In genomic region chr14:60757722-60758121, GRCm38 (mm10) we compare ENCODE assay signal across 26 mouse cellular contexts. TPM values are rescaled to one million over a fixed set of nuclear protein-coding genes. Genes with fewer than 3 reads are reported as not detected.
DNase-seq lines count a peak whose midpoint lies in the region; ATAC-seq and TF ChIP-seq lines count a peak whose summit lies in the region.
"Had no signal": no experiment of that assay in that cellular context is flagged by ENCODE, and none has a peak within 500 bp of the region (broad histone marks: within the 10 kb centered on the region; RNA-seq: fewer than 3 reads in every experiment).

No protein-coding gene starts in this region.

- no peaks in the 10 kb centered on the region for H3K79me2 ChIP-seq in macrophage (ENCODE audit: inconsistent target)

- H3K4me1 ChIP-seq in liver, postnatal 0 days (ENCODE audit: insufficient read depth): no peaks in the 10 kb centered on the region
- no peaks in the 10 kb centered on the region for H3K4me1 ChIP-seq in liver, embryonic 12.5 days
- no peaks in the 10 kb centered on the region for H3K4me1 ChIP-seq in hindbrain, embryonic 16.5 days (ENCODE audit: control insufficient read depth, insufficient read depth, low read depth, low read length)
- H3K4me1 ChIP-seq: hindbrain, embryonic 10.5 days had no signal

- no peak overlapping the region for H3K9ac ChIP-seq in liver, postnatal 0 days (replicated peaks)
- no peak overlapping the region for H3K9ac ChIP-seq in liver, embryonic 12.5 days
- no peak overlapping the region for H3K9ac ChIP-seq in hindbrain, embryonic 16.5 days (ENCODE audit: low read depth, low read length)
- H3K9ac ChIP-seq: forebrain, embryonic 13.5 days; heart, embryonic 12.5 days; heart, embryonic 15.5 days; hindbrain, embryonic 13.5 days had no signal

- H3K4me3 ChIP-seq in liver, postnatal 0 days (ENCODE audit: low read depth, low read length): no peak overlapping the region
- H3K4me3 ChIP-seq in liver, embryonic 12.5 days: no peak overlapping the region
- H3K4me3 ChIP-seq in macrophage (ENCODE audit: inconsistent target): no peak overlapping the region
- H3K4me3 ChIP-seq in hindbrain, embryonic 16.5 days (ENCODE audit: low read length): no peak overlapping the region
- H3K4me3 ChIP-seq: forebrain, embryonic 10.5 days; forebrain, embryonic 13.5 days; heart, embryonic 12.5 days; heart, embryonic 15.5 days; hindbrain, embryonic 10.5 days; hindbrain, embryonic 13.5 days had no signal

- 83% methylated on average over 7 of the region's 7 CpGs for WGBS in liver, postnatal 0 days (ENCODE audit: insufficient replicate concordance)
- 83% methylated on average over 7 of the region's 7 CpGs for WGBS in liver, embryonic 12.5 days (ENCODE audit: insufficient replicate concordance)
- WGBS in macrophage (ENCODE audit: missing documents): 36% methylated on average over 7 of the region's 7 CpGs
- 92% methylated on average over 7 of the region's 7 CpGs for WGBS in hindbrain, embryonic 16.5 days

- TF ChIP-seq EP300 in liver, postnatal 0 days (IDR thresholded peaks at IDR 0.05; ENCODE audit: low read depth): no peak

- 0 out of 2 replicates have a peak overlapping the region, but pooled peaks have one; percentile 29 for H3K27ac ChIP-seq in liver, postnatal 0 days (ENCODE audit: low read depth)
- no peak overlapping the region for H3K27ac ChIP-seq in liver, embryonic 12.5 days
- H3K27ac ChIP-seq in macrophage: peak overlapping the region; percentile 33
- H3K27ac ChIP-seq in hindbrain, embryonic 16.5 days (ENCODE audit: low read depth, low read length): no peak overlapping the region
- H3K27ac ChIP-seq: forebrain, embryonic 10.5 days; forebrain, embryonic 13.5 days; heart, embryonic 15.5 days; hindbrain, embryonic 10.5 days; hindbrain, embryonic 13.5 days; hindbrain, postnatal 0 days had no signal

- TF ChIP-seq CTCF in liver, postnatal 0 days (IDR thresholded peaks at IDR 0.05; ENCODE audit: low read depth): no peak

- DNase-seq in liver, postnatal 0 days: no peak
- DNase-seq in neural tube, embryonic 10.5 days (ENCODE audit: extremely low spot score, low spot score): no peak
- DNase-seq: adrenal gland, adult 8-10 months; adrenal gland, postnatal 25 days; cerebellum, adult 11 months; cerebellum, adult 2 months; cerebellum, adult 9-11 months; cerebellum, postnatal 25 days; gastrocnemius, postnatal 10 days; heart, adult 18-20 months; heart, postnatal 10 days; heart, postnatal 36 days had no signal

- peaks cover 81% of the 10 kb centered on the region for H3K36me3 ChIP-seq in liver, postnatal 0 days (replicated peaks; ENCODE audit: insufficient read depth, low read length)
- H3K36me3 ChIP-seq in liver, embryonic 12.5 days: peaks cover 91% of the 10 kb centered on the region
- H3K36me3 ChIP-seq in macrophage (ENCODE audit: inconsistent target): no peaks in the 10 kb centered on the region
- H3K36me3 ChIP-seq in hindbrain, embryonic 16.5 days (ENCODE audit: control insufficient read depth, insufficient read depth, low read length): peaks cover 6% of the 10 kb centered on the region; the same call in 1 of the 2 replicates

- H3K27me3 ChIP-seq in liver, postnatal 0 days (ENCODE audit: insufficient read depth, low read length): no peaks in the 10 kb centered on the region
- no peaks in the 10 kb centered on the region for H3K27me3 ChIP-seq in liver, embryonic 12.5 days (replicated peaks)
- no peaks in the 10 kb centered on the region for H3K27me3 ChIP-seq in hindbrain, embryonic 16.5 days (replicated peaks; ENCODE audit: control insufficient read depth, insufficient read depth, low read length)
- H3K27me3 ChIP-seq: forebrain, embryonic 13.5 days; heart, embryonic 12.5 days; heart, embryonic 15.5 days; hindbrain, embryonic 13.5 days had no signal

- H3K4me2 ChIP-seq in liver, postnatal 0 days (ENCODE audit: low read depth, low read length): no peak overlapping the region
- no peak overlapping the region for H3K4me2 ChIP-seq in liver, embryonic 12.5 days
- H3K4me2 ChIP-seq in hindbrain, embryonic 16.5 days (ENCODE audit: low read length): no peak overlapping the region
- H3K4me2 ChIP-seq: forebrain, embryonic 13.5 days; heart, embryonic 12.5 days; heart, embryonic 15.5 days; hindbrain, embryonic 13.5 days had no signal

- no peaks in the 10 kb centered on the region for H3K9me3 ChIP-seq in liver, postnatal 0 days (ENCODE audit: low read length)
- no peaks in the 10 kb centered on the region for H3K9me3 ChIP-seq in liver, embryonic 12.5 days (replicated peaks)
- H3K9me3 ChIP-seq in hindbrain, embryonic 16.5 days (ENCODE audit: control insufficient read depth, low read length): no peaks in the 10 kb centered on the region
- H3K9me3 ChIP-seq: forebrain, embryonic 10.5 days; forebrain, embryonic 13.5 days; heart, embryonic 12.5 days; heart, embryonic 15.5 days; hindbrain, embryonic 10.5 days; hindbrain, embryonic 13.5 days had no signal

- ATAC-seq in liver, postnatal 0 days: no peak
- no peak for ATAC-seq in liver, embryonic 12.5 days
- ATAC-seq in monocyte, adult 5-6 weeks (replicated peaks; ENCODE audit: insufficient number of reproducible peaks, low FRiP score, low TSS enrichment, poor library complexity, severe bottlenecking): peak; percentile 53
- ATAC-seq in hindbrain, embryonic 16.5 days: no peak
- ATAC-seq: activated CD4-positive, CD25-positive, alpha-beta regulatory T cell, adult 4 months; forebrain, embryonic 13.5 days; forebrain, embryonic 16.5 days; hindbrain, postnatal 0 days had no signal

RNA-seq across cellular contexts. Expression of gene C1qtnf9, which starts 10.2 kb away (rescaled TPM):
- 0.25 and 0.49 TPM in 2 replicates for polyA plus RNA-seq in liver, postnatal 0 days (2015; fragmentation: Nextera tagmentation; extraction: Ambion mirVana)
- 0.08 and 0.17 TPM in 2 replicates for polyA plus RNA-seq in liver, embryonic 12.5 days (2016; fragmentation: Nextera tagmentation; extraction: Ambion mirVana)
- total RNA-seq in macrophage (2018; cell fraction: chromatin; rRNA removed): not detected
- total RNA-seq in macrophage (2018; cell fraction: cytosol; rRNA removed): not detected
- not detected for total RNA-seq in macrophage (2018; cell fraction: nucleus; rRNA removed)
- not detected in 3 replicates for polyA plus RNA-seq in macrophage (2018)
- total RNA-seq in monocyte, adult 5-6 weeks (2017): 0.39 TPM in 1 of 3 replicates, not detected in the others
- 0.13 and 0.19 TPM in 2 replicates for polyA plus RNA-seq in hindbrain, embryonic 16.5 days (2015; fragmentation: Nextera tagmentation; extraction: Ambion mirVana)
- total RNA-seq: hindbrain, postnatal 0 days had no signal
- polyA plus RNA-seq: activated CD4-positive, CD25-positive, alpha-beta regulatory T cell, adult 4 months; embryonic facial prominence, embryonic 11.5 days; forebrain, embryonic 16.5 days had no signal

RNA-seq across cellular contexts. Expression of gene Mipep, which starts 26.7 kb away (rescaled TPM):
- polyA plus RNA-seq in liver, postnatal 0 days (2015; fragmentation: Nextera tagmentation; extraction: Ambion mirVana): 5.6 and 6.1 TPM in 2 replicates
- polyA plus RNA-seq in liver, embryonic 12.5 days (2016; fragmentation: Nextera tagmentation; extraction: Ambion mirVana): 19.2 and 19.9 TPM in 2 replicates
- 10 to 100 TPM in 13 of 26 experiments, 1 to 10 TPM in 13; 1.8 to 15.3 (median 10.0) TPM for total RNA-seq in macrophage (2018; cell fraction: chromatin; rRNA removed)
- 1 to 10 TPM; 4.5 to 7.1 (median 5.7) TPM for total RNA-seq in macrophage (2018; cell fraction: cytosol; rRNA removed)
- total RNA-seq in macrophage (2018; cell fraction: nucleus; rRNA removed): 10 to 100 TPM in 4 of 26 experiments, 1 to 10 TPM in 22; 2.0 to 12.6 (median 7.1) TPM
- polyA plus RNA-seq in macrophage (2018): 4.1 to 8.9 TPM (median 5.8 TPM) in 3 replicates
- 4.9 to 11.3 TPM (median 5.7 TPM) in 3 replicates for total RNA-seq in monocyte, adult 5-6 weeks (2017)
- polyA plus RNA-seq in hindbrain, embryonic 16.5 days (2015; fragmentation: Nextera tagmentation; extraction: Ambion mirVana): 20.0 and 20.8 TPM in 2 replicates

Comparison
In these comparisons a context has a peak if more than half of its experiments do, and no peak if none do; other contexts are left out.
1. H3K27ac ChIP-seq: peak in liver, postnatal 0 days (single experiment) and macrophage (single experiment); none in liver, embryonic 12.5 days (single experiment) and hindbrain, embryonic 16.5 days (single experiment).